Mouse (Mus musculus) hindbrain, embryonic 12.5 days (tissue): ENCODE results near the gene Hist1h4b. TPM values are rescaled to one million over a fixed set of nuclear protein-coding genes. Genes with fewer than 3 reads are reported as not detected.
"Not testable (repeated sequence)": the region's sequence is repeated elsewhere in the genome, so short reads cannot be mapped to it uniquely, and the experiment has no call there.

ENCODE experiments used
- ATAC-seq: fragments of 200-750 bp; cut with Nextera tagmentation; 2 replicates; pipeline ENCODE4 v1.8.0; 2017; ENCODE audit warnings: moderate TSS enrichment; ENCODE audit not compliant: low FRiP score
- H3K27ac ChIP-seq: fragments of 300-500 bp; sonication (generic); 2 replicates; pipeline ENCODE4 v1.5.1; 2016; ENCODE audit warnings: mild to moderate bottlenecking
- H3K27me3 ChIP-seq: fragments of 300-500 bp; sonication (generic); 2 replicates; pipeline ENCODE4 v1.6.1; 2016; ENCODE audit warnings: mild to moderate bottlenecking
- H3K36me3 ChIP-seq: fragments of 300-500 bp; sonication (generic); 2 replicates; pipeline ENCODE4 v1.6.1; 2016; ENCODE audit warnings: mild to moderate bottlenecking
- H3K4me1 ChIP-seq: fragments of 300-500 bp; sonication (generic); 2 replicates; pipeline ENCODE4 v1.6.1; 2016
- H3K4me2 ChIP-seq: fragments of 300-500 bp; sonication (generic); replicated peaks from 2 replicates; pipeline ENCODE4 v1.6.1; 2016; ENCODE audit warnings: mild to moderate bottlenecking
- H3K4me3 ChIP-seq: fragments of 300-500 bp; sonication (generic); 2 replicates; pipeline ENCODE4 v1.5.1; 2016; ENCODE audit warnings: mild to moderate bottlenecking
- H3K9ac ChIP-seq: fragments of 300-500 bp; sonication (generic); 2 replicates; pipeline ENCODE4 v1.6.1; 2016; ENCODE audit warnings: mild to moderate bottlenecking, moderate library complexity
- H3K9me3 ChIP-seq: fragments of 300-500 bp; sonication (generic); replicated peaks from 2 replicates; pipeline ENCODE4 v1.6.1; 2016; ENCODE audit warnings: mild to moderate bottlenecking
- WGBS: fragments of 180-500 bp; shearing (Covaris S2); methylation state at CpG from one replicate; pipeline ENCODE4 v1.1.7; 2016; 5-methylcytosine and 5-hydroxymethylcytosine counted together
- polyA plus RNA-seq: library from polyadenylated mRNA; unstranded; fragments of >200 nt; fragmentation: Nextera tagmentation; extraction: Ambion mirVana; gene quantifications from 2 replicates; pipeline ENCODE4 v1.2.1, GENCODE M21; 2016

Gene Hist1h4b
- polyA plus RNA-seq, 1 experiment from 2014 or later: 5.0 TPM

- peaks cover 26% of the 10 kb centered on the region for H3K4me1 ChIP-seq
- peak within 1 kb of the TSS; percentile 54 for H3K4me3 ChIP-seq
- H3K27me3 ChIP-seq, H3K36me3 ChIP-seq, H3K9me3 ChIP-seq: not testable (repeated sequence)
- peak; percentile 62 for ATAC-seq
- under 1% methylated on average over 27 of the region's 52 CpGs for WGBS
- peak within 1 kb of the TSS; percentile 89 for H3K27ac ChIP-seq
- peak within 1 kb of the TSS; percentile 88 for H3K4me2 ChIP-seq
- peak within 1 kb of the TSS; percentile 67 for H3K9ac ChIP-seq
Observed at GRCm38 (mm10) chr13:23761871-23762821, 5.3 kb downstream of the Hist1h4b start, which contains the start of gene Hist1h3a. Hist1h3a (minus strand) TSS chr13:23762386.

GRCm38 (mm10) chr13:23763242-23763585, 6.4 kb downstream of the Hist1h4b start:
- 1% methylated on average over 10 of the region's 10 CpGs for WGBS
- ATAC-seq: no peak
- H3K9ac ChIP-seq: peak overlapping the region; percentile 67; the same call in 1 of the 2 replicates

GRCm38 (mm10) chr13:23763586-23764323, 6.9 kb downstream of the Hist1h4b start, which contains the start of gene Hist1h1a:
Hist1h1a (plus strand) TSS chr13:23763666.
- Histone ChIP-seq H3K27ac (peak within 1 kb of the TSS; percentile 89), H3K4me1 (peaks cover 23% of the 10 kb centered on the region), H3K36me3 (no peaks in the 10 kb centered on the region), H3K9me3 (no peaks in the 10 kb centered on the region), H3K27me3 (no peaks in the 10 kb centered on the region), H3K4me2 (peak within 1 kb of the TSS; percentile 88), H3K9ac (peak within 1 kb of the TSS; percentile 67), H3K4me3 (peak within 1 kb of the TSS; percentile 54)
- peak; percentile 57 for ATAC-seq
- 5% methylated on average over 34 of the region's 34 CpGs for WGBS

More at GRCm38 (mm10) chr13:23763242-23763585, 6.4 kb downstream of the Hist1h4b start:
- peaks cover 23% of the 10 kb centered on the region for H3K4me1 ChIP-seq
- H3K27ac ChIP-seq: peak overlapping the region; percentile 89
- peak overlapping the region; percentile 88 for H3K4me2 ChIP-seq
- no peaks in the 10 kb centered on the region for H3K9me3 ChIP-seq
- peak overlapping the region; percentile 54 for H3K4me3 ChIP-seq
- no peaks in the 10 kb centered on the region for H3K36me3 ChIP-seq
- no peaks in the 10 kb centered on the region for H3K27me3 ChIP-seq

DNA sequence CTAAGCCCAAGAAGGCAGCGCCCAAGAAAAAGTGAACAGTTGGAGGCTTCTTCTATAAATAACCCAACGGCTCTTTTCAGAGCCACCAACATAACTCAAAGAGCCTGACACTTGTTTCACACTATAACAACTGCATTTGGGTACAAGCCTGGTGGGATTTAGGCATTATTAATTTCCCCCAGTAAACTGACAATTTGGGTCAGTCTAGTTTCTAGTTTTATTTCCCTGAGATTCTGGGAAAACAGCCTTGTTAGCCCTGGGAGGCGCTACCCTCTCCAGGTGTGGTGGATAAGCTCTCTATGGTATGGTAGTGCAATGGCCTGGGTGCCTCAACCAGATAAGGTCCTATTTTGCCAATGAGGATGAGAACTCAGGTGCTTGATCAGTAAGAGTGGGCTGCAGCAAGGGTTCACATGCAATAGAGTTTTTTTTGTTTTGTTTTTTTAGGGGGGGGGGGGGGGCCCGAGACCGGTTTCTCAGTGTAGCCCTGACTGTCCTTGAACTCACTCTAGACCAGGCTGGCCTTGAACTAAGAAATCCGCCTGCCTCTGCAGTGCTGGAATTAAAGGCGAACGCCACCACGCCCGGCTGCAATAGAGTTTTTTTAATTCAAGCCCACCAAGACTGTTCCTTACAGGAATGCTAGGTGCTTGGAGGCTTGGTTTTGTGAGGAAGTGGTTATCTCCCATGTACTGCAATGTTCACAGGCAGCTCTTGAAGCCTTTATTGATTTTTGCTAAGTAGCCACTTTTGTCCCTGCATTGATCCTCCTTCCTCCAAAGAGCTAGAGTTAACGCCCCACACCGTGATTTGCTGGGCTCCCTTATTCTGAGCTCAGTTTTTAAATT, 7.7 kb downstream of the Hist1h4b start:
- peak overlapping the region; percentile 67 for H3K9ac ChIP-seq
- H3K36me3 ChIP-seq: no peaks in the 10 kb centered on the region
- WGBS: 30% methylated on average over 12 of the region's 12 CpGs
- peak overlapping the region; percentile 54 for H3K4me3 ChIP-seq
- no peaks in the 10 kb centered on the region for H3K27me3 ChIP-seq
- H3K4me1 ChIP-seq: peaks cover 23% of the 10 kb centered on the region
- H3K4me2 ChIP-seq: peak overlapping the region; percentile 88
- no peak for ATAC-seq
- H3K9me3 ChIP-seq: no peaks in the 10 kb centered on the region
- peak overlapping the region; percentile 89; the same call in 1 of the 2 replicates for H3K27ac ChIP-seq

DNA sequence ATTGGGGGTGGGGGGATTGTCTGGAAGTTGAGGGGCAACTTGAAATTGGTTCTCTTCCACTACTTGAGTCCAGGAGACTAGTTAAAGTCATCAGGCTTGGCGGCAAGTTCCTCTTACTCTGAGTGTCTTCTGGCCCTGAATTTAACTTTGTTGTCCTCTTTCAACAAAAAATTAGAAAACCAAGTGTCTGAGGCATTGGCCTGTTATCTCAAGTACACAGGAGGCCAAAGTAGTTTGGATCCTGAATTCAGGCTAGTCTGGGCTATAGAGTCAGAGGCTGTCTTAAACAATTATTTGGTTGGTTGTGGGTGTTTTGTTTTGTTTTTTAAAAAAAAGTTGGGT, 8.3 kb downstream of the Hist1h4b start:
- H3K9ac ChIP-seq: no peak overlapping the region

GRCm38 (mm10) chr13:23766772-23767171, 10.0 kb downstream of the Hist1h4b start:
- H3K27me3 ChIP-seq: no peaks in the 10 kb centered on the region
- no peak overlapping the region for H3K4me3 ChIP-seq
- no peak for ATAC-seq
- H3K36me3 ChIP-seq: no peaks in the 10 kb centered on the region
- no peak overlapping the region for H3K9ac ChIP-seq
- H3K4me1 ChIP-seq: peaks cover 12% of the 10 kb centered on the region
- H3K4me2 ChIP-seq: no peak overlapping the region
- no peak overlapping the region for H3K27ac ChIP-seq
- H3K9me3 ChIP-seq: no peaks in the 10 kb centered on the region

More for the DNA sequence above, 8.3 kb downstream of the Hist1h4b start:
- Histone ChIP-seq H3K4me2 (no peak overlapping the region; the same call in 1 of the 2 replicates), H3K36me3 (no peaks in the 10 kb centered on the region), H3K4me1 (peaks cover 20% of the 10 kb centered on the region), H3K4me3 (no peak overlapping the region), H3K27me3 (no peaks in the 10 kb centered on the region), H3K27ac (no peak overlapping the region), H3K9me3 (no peaks in the 10 kb centered on the region)
- WGBS: 74% methylated on average over 1 of the region's 1 CpGs
- no peak for ATAC-seq

DNA sequence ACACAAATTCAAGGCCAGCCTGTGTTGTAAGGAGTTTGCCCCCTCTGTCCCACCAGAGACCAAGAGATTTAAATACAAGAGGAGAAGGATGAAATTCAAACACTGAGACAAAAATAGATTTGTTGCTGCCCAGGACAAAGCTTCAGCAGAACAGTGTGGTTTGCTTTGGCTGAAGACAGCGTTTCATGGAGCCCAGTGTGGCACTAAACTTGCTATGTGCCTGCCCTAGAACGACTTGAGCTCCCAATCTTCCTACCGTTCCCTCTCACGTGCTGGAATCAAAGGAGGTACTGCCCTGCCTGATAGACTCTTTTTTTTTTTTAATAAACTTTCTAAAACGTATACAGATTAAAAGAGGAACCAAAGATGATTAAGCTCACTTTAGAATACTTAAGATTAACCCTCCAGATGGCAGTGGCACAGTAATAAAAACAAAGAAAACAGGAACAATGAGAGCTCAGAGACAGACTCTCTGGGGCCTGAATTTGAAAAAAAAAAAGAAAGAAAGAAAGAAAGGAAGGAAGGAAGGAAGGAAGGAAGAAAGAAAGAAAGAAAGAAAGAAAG, 12.1 kb downstream of the Hist1h4b start:
- 59% methylated on average over 5 of the region's 5 CpGs for WGBS
- no peaks in the 10 kb centered on the region for H3K27me3 ChIP-seq
- H3K4me2 ChIP-seq: no peak overlapping the region
- H3K36me3 ChIP-seq: no peaks in the 10 kb centered on the region
- no peak overlapping the region for H3K27ac ChIP-seq
- H3K9ac ChIP-seq: no peak overlapping the region
- ATAC-seq: no peak
- H3K4me3 ChIP-seq: no peak overlapping the region
- peaks cover 10% of the 10 kb centered on the region for H3K4me1 ChIP-seq
- no peaks in the 10 kb centered on the region for H3K9me3 ChIP-seq

DNA sequence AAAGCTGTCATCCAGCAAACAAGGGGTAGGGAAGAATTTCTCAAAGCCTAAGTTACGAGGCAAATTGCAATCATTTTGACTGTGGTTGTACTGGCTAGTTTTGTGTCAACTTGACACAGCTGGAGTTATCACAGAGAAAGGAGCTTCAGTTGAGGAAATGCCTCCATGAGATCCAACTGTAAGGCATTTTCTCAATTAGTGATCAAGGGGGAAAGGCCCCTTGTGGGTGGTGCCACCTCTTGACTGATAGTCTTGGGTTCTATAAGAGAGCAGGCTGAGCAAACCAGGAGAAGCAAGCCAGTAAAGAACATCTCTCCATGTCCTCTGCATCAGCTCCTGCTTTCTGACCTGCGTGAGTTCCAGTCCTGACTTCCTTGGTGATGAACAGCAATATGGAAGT, 12.8 kb downstream of the Hist1h4b start, which contains the start of gene Trim38:
TSS of gene Trim38 (plus strand) at position 301 of the 400 bp plus-strand sequence.
- not testable (repeated sequence) for H3K9me3 ChIP-seq, H3K4me3 ChIP-seq, H3K4me2 ChIP-seq, H3K27ac ChIP-seq, H3K36me3 ChIP-seq, H3K4me1 ChIP-seq, ATAC-seq, H3K27me3 ChIP-seq, H3K9ac ChIP-seq
- 84% methylated on average over 2 of the region's 2 CpGs for WGBS

GRCm38 (mm10) chr13:23772561-23773313, 15.9 kb downstream of the Hist1h4b start:
- no peaks in the 10 kb centered on the region for H3K36me3 ChIP-seq
- H3K9me3 ChIP-seq: no peaks in the 10 kb centered on the region
- H3K4me2 ChIP-seq: peak overlapping the region; percentile 38
- ATAC-seq: peak; percentile 85
- no peak overlapping the region for H3K4me3 ChIP-seq
- WGBS: 23% methylated on average over 21 of the region's 21 CpGs
- H3K27ac ChIP-seq: no peak overlapping the region
- H3K27me3 ChIP-seq: no peaks in the 10 kb centered on the region
- no peak overlapping the region for H3K9ac ChIP-seq
- H3K4me1 ChIP-seq: peaks cover 4% of the 10 kb centered on the region; the same call in 1 of the 2 replicates

DNA sequence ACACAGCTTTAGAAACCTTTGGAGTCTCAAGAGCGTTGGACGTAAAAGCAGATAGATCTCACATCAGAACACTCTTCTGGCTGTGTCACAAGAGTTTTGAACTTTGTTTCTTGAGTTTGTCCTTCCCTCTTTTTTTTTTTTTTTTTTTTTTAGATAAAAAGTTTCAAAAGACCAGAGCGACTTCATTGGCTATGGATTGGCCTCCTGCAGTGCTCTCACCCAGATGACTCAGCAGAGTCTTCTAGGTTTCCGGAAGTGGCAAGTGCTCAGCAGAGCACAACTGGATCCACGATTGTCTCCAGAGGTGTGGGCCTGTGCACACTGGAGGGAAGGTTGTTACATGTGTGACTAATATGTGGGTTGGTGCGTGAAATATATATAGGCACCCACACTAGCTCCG, 21.5 kb downstream of the Hist1h4b start:
- Histone ChIP-seq H3K4me3 (no peak overlapping the region), H3K9ac (no peak overlapping the region), H3K4me1 (no peaks in the 10 kb centered on the region), H3K27ac (no peak overlapping the region), H3K36me3 (no peaks in the 10 kb centered on the region), H3K27me3 (no peaks in the 10 kb centered on the region), H3K4me2 (no peak overlapping the region), H3K9me3 (no peaks in the 10 kb centered on the region)
- ATAC-seq: no peak
- 92% methylated on average over 7 of the region's 7 CpGs for WGBS

DNA sequence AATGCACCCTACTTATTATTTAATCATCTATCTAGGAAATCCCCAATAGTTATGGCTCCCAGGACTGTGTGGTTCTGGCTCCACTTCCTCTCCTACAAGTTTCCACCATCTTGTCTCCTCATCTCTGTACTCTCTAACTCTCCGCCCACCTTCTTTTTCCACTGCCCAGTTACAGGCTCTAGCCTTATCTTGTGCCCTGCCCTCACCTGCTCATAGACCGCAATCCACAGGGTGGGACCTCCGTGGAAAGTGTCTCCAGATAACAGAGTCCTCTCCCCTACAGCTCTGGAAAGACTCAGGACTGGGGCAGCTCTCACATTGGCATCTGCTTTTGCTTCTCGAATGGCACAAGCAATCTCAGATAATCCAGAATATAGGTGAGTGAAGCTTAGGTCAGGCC, 22.2 kb downstream of the Hist1h4b start:
- no peak for ATAC-seq
- no peaks in the 10 kb centered on the region for H3K27me3 ChIP-seq
- no peak overlapping the region for H3K4me3 ChIP-seq
- no peaks in the 10 kb centered on the region for H3K9me3 ChIP-seq
- no peaks in the 10 kb centered on the region for H3K36me3 ChIP-seq
- 90% methylated on average over 4 of the region's 4 CpGs for WGBS
- H3K9ac ChIP-seq: no peak overlapping the region
- H3K27ac ChIP-seq: no peak overlapping the region
- H3K4me2 ChIP-seq: no peak overlapping the region
- H3K4me1 ChIP-seq: no peaks in the 10 kb centered on the region
